Mouse (Mus musculus) left cerebral cortex, adult 11 months (tissue): ENCODE measurements at regions not wholly inside any gene's neighbourhood (a gene's known extent, or its start where the extent isn't known, plus 50 kb on each side); places are given as distances from the start of the nearest gene placed in this dataset.

Source experiments
- DNase-seq: peaks from one replicate; pipeline ENCODE4 v3.0.0; 2022; ENCODE audit warnings: low spot score

DNA sequence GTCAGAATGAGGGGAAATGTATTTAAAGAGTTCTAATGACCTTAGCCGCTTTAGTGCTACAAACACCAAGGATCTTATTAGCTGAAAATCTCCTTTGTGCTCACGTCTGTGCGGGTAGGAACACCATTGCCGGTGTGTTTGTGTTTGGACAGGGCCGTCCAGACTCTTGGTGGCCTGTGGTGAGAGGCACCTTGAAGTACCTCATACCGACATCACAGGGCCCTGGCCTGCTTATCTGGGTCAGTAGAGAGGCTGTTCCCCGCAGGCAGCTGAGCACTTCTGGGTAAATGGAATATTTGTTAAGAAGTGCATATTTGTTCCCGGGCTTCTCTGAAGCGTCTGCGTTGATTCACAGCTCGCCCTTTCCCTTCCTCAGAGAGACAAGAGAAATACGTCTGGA is 232.8 kb upstream of the Prox1 start:
- DNase-seq, result no peak

DNA sequence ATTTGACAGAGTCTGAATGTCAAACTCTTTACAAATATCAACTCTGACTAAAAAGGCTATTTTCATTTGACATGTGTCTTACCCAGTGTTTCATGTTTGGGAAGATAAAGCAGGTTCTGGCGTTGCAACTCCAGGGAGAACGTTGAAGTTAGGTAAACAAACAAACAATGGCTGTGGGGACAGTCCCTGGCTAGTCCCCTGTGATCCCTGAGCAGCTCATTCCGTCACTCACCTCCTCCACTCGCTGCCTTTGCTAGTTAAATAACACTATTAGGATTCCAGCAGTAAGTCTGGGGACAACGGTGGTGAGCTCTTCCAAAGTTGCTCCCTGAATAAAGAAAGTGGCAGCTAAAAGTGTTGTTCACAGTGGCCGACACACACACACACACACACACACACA is 227.8 kb upstream of the Prox1 start:
- DNase-seq, result no peak

DNA sequence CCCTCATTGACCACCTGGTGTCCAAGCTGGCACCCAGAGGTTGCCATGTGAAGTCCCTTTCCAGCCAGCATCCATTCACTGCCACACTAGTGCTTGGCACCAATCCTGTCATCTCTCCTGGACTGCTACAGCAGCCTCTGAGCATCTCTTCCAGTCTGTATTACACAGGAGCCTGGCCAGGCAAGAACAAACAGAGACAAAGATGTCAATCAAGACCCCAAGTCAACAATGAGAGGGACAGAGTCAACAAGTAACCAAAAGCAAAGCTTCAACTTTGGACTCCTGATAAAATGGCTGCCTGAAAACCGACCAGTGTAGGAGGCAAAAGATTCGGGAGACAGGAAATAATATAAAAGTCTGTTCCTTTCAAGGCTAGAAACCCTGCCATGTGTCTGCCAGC is 227.3 kb upstream of the Prox1 start:
- DNase-seq, result no peak

DNA sequence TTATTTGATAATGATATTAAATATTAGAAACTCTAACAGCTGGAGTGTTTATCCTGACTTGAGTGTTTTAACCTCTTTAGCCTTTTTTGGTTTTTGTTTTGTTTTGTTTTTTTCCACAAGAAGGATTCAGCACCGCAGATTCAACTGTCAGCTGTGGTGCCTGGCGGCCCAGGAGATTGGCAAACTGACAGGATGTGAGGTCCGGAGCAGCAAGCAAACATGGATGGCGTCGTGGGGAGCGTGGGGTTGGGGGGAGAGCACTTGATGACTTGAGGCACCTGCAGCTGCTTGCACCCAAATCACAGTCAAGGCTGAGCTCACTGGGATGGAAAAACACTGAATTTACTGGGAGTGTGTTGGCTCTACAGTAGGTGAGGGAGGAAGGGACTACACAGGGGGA is 222.5 kb upstream of the Prox1 start:
- no peak for DNase-seq

DNA sequence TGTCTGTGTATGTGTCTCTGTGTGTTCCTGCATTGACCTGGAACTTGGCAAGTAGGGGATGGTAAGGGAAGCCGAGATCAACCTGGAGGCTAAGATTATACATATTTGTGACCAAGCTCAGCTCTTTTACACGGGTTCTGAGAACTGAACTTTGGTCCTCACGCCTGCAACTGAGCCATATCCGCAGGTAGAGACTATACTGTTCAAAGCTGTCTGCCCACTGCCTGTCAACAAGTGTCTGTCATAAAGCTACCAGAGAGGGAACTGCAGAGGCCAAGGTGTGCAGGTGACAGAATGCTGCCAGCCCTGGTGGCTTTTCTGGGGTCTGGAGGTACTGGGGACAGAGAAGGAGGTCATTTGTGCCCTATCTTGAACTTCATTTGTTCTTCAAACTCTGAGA is 218.3 kb upstream of the Prox1 start:
- no peak for DNase-seq

DNA sequence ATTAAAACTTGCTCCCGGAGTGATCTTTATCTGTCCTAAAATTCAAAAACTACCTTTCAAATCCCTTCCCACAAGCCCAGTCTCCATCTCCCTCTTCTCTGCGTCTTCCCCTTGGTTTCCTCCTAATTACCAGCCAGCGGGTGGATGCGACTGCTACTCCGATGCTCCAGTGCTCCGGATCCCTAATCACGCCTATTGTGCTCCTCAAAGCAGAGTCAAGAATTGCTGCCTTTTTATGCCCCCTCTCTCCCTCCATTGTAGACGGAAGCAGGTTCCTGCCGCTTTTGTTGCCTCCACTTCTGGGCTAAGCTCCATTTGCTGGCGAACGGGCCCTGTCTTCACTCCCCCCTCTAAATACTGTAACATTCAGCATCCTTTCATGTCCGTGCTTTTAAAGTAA is 214.0 kb upstream of the Prox1 start:
- DNase-seq, result no peak

DNA sequence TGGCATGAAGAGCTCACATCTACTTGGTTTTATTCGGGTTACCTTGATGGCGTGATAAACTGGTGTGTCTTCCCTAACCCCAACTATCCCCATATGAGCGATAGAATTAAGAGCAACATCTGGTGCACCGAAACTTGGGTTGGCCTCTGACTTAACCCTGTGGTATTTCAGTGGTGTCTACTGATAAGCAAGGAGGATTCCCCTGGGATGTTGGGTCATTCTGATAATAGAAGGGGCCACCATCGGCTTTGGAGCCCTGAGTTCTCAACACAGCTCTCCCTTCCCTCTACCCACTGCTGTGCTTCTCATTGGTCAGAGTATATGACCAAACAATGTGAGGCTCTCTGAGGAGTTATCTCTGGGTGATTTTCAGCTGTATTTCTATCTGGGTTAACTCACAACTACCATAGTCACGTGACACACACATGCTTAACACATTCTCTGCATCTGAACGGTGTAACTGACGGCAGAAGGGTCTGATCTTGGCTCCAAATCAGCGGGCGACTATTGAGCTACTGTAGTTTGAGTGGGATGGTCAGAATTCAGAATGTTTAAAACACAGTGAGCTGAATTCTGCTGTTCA is 212.8 kb upstream of the Prox1 start:
- no peak for DNase-seq

DNA sequence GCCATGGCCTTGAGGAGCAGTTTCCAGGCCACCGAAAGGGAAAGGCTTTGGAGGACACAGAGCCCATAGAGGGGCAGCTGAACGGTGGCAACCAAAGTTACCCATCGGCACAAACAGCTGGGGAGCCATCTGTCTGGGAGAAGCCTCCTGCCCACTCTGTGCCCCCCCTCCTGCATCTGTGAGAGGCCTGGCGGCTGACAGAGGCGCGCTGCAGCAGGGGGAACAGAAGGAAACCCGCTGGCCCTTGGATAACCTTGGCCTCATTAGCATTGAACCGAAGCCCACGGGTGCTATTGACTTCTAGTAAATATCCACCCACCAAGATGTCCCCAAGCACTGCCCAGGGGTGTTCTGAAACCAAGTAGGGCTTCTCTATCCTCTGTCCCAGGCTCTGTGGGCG is 209.6 kb upstream of the Prox1 start:
- DNase-seq, result no peak

DNA sequence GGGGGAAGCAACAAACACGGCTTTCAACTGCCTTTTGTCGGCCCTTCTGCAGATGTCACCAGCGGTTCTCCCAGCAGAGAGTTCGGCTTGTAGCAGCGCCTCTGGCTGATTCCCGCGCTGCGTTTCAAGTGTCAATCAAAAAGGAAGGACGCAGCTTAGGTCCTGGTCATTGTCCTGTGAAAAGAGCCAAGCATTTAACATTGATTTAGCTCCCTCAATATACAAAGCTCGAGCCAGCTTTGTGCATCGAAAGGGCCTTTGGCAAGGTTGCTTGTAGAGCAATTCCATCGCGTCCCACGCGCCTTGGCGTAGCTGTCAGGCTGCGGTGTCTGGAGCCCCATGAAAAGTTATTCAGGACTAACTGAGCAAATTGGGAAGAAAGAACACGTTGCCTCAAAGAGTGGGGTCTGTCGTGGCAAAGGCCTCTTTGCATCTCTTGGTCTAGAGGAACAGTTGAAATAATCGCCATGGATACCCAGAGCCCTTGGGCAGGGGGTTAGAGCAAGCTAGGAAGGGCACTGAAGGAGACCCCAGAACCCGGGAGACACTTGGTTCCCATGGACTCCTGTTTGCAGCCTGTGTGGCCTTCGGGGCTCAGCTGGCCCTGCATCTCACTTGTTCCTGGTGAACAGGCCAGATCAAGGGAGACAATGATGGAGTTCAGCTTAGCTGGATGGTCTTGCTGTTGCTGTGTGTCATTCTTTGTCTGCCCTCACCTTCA is 204.8 kb upstream of the Prox1 start:
- DNase-seq, result no peak

DNA sequence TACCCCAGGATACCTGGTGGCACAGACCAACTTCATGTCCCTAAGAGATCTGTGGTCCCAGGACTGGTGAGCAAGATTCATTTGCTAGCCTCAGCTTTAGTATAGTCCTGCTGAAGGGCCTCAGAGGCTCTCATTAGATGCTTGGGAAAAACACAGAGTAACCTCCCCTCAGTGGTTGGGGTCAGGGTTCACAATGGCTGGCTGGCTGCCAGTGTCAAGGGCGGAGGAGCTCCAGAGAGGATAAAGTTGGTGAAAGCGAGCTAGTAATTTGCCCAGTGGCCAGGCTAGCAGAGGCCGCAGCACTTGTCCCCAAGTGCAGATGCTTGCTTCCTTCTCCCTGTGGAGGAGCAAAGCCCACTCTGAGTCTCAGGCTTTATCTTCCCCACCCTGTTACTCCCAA is 203.8 kb upstream of the Prox1 start:
- DNase-seq, result no peak

DNA sequence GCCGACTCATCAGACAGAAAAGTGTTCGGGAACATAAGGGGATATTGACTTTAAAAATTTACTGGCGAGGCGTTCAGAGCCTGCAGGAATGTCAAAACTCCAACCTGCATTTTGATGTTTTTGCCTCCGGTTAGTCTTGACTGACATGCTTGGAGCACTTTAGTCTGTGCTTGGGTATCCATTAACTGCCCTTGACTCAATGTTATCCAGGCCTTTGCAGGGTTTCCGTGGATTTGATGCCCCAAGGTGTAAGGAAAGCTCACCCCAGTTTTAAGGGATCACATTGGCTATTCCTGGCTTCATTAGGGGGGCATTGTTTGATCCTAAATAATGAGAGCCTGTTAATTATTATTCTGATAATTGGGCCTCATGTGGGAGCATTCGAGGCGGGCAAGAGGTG is 196.1 kb upstream of the Prox1 start:
- DNase-seq, result no peak

DNA sequence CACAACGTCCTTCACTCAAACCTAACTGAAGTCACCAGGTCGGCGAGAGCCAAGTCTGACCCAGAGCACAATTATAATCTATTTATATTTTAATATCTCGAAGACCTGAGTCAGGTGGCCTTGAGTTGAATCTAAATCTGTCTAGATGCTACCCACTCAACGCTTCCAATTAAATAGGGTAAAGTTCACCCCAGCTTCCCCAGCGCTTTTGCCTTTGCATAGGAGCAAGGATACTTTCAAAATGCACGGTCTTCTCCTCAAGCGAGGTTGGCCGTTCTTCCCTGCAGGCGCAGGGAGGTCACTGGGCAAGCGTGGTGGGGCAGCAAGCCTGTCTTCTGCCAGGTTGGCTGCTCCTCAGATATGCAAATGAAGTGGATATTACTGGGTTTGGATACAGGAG is 194.6 kb upstream of the Prox1 start:
- DNase-seq, result no peak

DNA sequence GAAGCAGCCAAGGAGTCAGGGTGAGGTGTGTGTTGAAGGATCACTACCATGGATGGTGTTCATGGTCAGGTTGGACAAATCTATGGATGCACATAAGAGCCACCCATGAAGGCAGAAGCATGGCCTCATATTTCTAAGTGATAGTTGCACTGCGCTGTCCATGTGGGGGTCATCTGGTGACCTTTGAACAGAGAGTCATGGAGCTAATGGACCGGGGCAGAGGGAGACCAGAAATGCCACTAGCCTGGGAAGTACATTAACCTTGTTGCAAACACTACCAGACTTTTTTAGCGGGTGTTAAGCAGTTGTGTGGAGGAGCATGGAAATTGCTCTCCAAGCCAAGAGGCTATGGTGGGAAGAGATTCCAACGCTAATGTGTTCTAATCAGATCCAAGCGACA is 190.1 kb upstream of the Prox1 start:
- DNase-seq, result no peak

DNA sequence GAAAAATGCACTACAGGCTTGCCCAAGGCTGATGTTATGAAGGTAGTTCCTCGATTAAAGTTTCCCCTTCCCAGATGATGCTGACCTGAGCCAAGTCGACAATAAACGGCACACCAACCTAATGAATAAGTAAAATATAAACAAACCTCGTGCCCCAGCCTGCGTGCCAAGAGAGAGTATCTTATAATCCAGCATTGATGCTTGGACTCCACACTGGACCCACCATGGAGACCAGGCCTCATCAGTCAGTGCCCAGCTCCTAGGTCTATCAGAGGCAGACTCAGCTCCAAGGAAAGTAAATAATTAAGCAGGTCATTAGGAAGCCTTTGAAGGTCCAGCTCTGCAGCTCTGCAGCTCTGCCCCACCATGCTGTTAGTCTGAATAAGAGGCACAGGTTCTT is 187.3 kb upstream of the Prox1 start:
- no peak for DNase-seq

DNA sequence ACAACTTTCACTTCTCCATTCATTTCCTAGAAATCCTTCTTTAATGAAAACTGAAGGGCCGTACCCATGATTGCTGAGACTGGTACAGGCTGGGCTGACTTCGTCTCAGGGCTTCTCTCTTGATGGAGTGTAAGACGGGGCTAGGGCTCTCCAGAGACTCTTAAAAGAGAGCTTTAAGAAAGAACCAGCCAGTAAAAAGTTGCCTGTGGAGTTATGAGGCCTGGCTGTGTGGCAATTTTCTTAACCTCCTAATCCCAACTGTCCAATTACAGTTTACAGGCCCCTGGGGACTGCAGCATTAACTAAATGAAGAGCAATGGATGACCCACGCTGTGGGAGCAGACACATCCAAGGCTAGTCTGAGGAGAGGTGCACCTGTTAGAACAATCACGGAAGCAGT is 177.1 kb upstream of the Prox1 start:
- no peak for DNase-seq

DNA sequence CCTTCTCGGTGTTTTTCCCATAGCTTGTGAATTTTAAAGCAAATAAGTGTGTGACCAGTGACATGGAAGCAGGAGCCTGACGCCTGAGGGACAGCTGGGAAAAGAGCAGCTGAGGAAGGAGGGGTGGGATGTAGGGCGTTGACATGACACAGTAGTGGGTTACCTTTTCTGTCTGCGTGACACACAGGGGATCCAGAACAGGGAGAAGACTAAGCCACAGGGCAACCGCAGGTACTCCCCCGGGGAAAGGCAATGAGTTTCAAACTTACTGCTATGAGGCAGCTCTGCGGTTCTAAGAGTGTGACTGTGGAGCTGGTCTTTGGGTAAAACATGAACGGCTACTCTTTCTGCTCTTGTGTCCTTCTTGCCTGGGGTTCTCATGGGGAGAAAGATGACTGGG is 170.2 kb upstream of the Prox1 start:
- DNase-seq, result no peak

DNA sequence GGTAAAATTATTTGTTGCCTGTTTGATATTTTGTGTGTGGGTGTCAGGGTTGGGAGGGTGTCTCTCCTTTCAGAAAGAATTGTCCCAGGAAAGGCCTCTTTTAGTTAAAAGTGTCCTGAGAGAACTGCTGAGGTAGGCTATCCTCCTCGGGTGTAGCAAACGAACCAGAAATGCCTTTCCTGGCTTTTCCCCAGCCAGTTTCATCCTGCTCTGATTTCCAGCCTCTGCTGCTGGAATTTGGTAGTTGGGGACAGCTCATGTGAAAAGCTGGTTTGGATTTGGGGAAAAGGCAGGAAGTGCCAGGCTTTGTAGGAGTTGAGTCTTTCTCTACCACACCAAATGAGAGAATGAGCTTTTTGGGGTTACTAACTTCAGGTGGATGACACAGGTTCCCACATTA is 164.0 kb upstream of the Prox1 start:
- no peak for DNase-seq

DNA sequence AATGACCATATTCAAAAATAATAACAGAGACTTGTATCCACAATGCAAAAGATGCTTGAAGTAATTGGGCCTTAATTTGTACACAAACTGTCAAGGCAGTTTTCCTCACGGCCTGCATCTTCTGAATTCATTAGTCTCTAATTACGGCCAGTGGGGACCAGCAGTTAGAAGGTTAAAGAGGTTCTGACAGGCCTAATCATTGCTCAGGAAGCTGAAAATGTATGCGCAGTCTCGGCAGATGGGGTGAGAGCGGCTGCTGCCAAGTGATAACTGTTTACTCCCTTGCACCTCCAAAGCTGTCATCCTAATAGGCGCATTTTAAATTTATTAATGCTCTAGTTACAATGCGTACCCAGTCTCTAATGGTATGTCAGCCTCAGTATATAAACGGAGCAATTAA is 163.5 kb upstream of the Prox1 start:
- no peak for DNase-seq

DNA sequence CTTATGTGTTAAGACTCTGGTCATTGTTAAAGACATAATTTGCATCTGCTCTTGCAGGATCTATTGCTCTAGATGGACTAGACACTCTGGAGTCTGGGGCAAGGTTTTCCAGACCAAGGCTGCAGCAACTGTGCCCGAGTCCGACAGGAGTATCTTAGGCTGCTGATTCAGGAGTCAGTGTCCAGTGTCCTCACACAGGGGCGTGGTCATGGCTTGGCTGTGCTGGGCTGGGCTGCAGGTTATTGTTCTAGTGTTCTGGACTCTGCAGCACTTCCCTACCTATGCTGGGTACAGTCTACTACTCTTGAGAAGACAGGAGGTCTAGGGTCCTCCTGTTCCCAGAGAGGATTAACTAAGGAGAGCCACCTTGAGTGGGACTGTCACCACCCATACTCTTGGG is 161.5 kb upstream of the Prox1 start:
- no peak for DNase-seq

DNA sequence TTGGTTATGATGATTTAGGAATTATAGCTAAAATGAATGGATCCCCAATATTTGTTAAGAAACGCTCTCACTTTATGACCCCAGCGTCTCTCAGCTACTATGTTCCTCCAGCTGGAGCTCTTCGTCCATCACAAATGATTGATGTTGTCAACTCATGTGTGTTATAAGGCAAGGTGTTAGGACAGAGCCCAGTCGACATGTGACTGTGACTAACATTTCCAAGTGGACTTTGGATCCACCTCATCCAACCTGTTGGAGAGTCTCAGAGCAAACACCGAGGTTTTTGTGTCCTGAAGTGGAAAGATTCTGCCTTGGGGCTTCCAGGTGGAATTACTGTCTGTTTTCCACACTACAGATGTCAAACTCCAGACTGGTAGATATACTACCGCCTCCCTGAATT is 154.0 kb upstream of the Prox1 start:
- no peak for DNase-seq

DNA sequence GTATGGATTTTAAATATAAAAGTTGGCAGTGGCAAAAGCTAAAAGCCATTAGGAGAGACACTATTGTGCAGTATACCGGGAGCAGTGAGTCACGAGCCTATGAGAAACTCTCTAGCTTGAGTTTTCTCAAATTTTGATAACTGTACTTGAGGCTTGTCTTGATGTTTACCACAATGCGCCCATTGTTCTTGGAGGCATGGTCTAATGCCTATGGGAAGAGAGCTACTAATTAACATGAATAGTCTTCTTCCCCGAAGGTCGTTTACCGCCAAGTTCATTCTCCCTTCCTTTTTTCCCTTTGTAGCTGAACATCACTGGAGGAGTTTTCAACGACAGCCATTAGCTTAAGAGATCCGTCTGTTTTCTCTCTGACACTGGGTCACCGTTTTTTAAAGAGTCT is 153.2 kb upstream of the Prox1 start:
- DNase-seq, result no peak

DNA sequence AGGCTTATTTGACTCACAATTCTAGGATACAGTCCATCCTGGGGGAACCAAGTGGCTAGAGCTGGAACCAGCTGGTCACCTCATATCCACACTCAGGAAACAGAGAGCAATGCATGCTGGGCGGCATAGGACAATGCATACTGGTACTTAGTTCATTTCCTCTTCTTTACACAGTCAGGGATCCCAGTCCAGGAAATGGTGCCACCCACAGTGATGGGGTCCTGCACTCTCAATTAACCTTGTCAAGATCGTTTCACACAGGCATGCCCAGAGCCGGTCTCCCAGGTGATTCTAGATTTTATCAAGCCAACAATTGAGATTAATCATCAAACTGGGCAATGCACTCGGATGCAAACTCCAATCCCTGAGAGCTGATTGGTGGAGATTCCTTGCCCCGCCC is 145.7 kb upstream of the Prox1 start:
- DNase-seq, result no peak

DNA sequence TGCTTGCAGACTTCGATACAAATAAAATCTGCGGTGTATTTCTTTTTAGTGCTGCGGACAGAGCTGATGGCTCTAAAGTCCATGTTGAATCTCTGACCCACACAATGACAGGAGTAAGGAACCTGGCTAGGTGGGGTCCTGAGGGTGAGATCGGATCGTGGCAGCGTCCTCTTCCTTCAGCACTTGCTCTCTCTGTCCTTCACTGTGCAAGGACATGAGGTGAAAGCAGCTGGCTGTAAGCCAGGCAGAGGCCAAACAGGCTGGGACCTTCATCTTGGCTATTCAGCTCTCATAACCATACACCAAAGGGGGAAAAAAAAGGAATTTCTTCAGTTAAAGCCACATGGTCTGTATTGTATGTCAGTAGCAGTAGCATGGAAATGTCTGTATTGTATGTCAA is 139.3 kb upstream of the Prox1 start:
- no peak for DNase-seq

DNA sequence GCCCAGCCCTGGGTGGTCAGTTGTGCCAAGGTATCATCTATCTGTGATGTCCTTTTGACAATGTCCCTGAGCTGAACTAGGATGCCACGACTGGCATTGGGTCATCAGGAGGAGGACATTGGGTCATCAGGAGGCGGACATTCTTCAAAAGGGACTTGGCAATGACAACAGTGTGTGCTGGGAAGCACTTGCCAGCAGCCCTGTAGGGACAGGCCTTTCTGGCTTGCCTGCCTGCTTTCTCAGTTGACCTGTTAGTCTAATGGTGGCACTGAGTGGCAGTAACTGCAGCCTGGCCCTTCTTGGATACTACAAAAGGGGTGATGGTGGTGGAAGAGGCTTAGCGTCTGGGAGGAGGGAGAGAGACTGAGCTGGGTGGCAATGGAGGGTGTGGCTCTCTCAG is 137.2 kb upstream of the Prox1 start:
- DNase-seq, result no peak
